Mouse (Mus musculus): ENCODE data around the gene Mrtfb. TPM values are rescaled to one million over a fixed set of nuclear protein-coding genes. Genes with fewer than 3 reads are reported as not detected.

Gene Mrtfb
- total RNA-seq (2023), result 10 to 100 TPM; 10.4 to 10.8 TPM

GRCm38 (mm10) chr16:13255855-13256635, at the start of gene Mrtfb:
Gene Mrtfb, plus strand, starts transcription at chr16:13256481.

Other genes starting within 250 kb of the Mrtfb start
- gene Ercc4, start 146.8 kb upstream of the Mrtfb start, total RNA-seq (2023), result 10 to 100 TPM; 12.7 to 13.5 TPM